Mouse (Mus musculus) A20 (cell line): ENCODE results near the gene Rrp8.

ENCODE experiments used
- DNase-seq: peaks from one replicate; pipeline ENCODE4 v3.0.0-alpha.2; 2011; ENCODE audit warnings: low read depth, low spot score

The Rrp8 gene

GRCm38 (mm10) chr7:105736911-105737521 is at the start of gene Rrp8:
Rrp8 (minus strand) TSS chr7:105737385.
- no peak for DNase-seq

GRCm38 (mm10) chr7:105786506-105787284 is 49.5 kb upstream of the Rrp8 start:
- no peak for DNase-seq

- DNase-seq, result no peak
These were observed 47.4 kb upstream of the Rrp8 start for GRCm38 (mm10) chr7:105784556-105784955.

- no peak for DNase-seq
These were observed 46.7 kb upstream of the Rrp8 start for GRCm38 (mm10) chr7:105783861-105784260.

GRCm38 (mm10) chr7:105778553-105779265 is 41.5 kb upstream of the Rrp8 start:
- peak; percentile 44 for DNase-seq

GRCm38 (mm10) chr7:105777797-105778552 is 40.8 kb upstream of the Rrp8 start:
- DNase-seq, result no peak

- DNase-seq, result no peak
These were observed 40.1 kb upstream of the Rrp8 start for GRCm38 (mm10) chr7:105777316-105777715.

- no peak for DNase-seq
These were observed 38.8 kb upstream of the Rrp8 start for GRCm38 (mm10) chr7:105776026-105776425.

- no peak for DNase-seq
These were observed 37.5 kb upstream of the Rrp8 start for GRCm38 (mm10) chr7:105774661-105775060.

GRCm38 (mm10) chr7:105773041-105773440 is 35.9 kb upstream of the Rrp8 start:
- DNase-seq, result no peak

- no peak for DNase-seq
These were observed 35.1 kb upstream of the Rrp8 start for GRCm38 (mm10) chr7:105772331-105772730.

GRCm38 (mm10) chr7:105769959-105770358 is 32.8 kb upstream of the Rrp8 start:
- DNase-seq, result no peak

GRCm38 (mm10) chr7:105767729-105768165 is 30.6 kb upstream of the Rrp8 start:
- DNase-seq, result no peak

GRCm38 (mm10) chr7:105764331-105764730 is 27.1 kb upstream of the Rrp8 start:
- DNase-seq, result no peak

GRCm38 (mm10) chr7:105762517-105763270 is 25.5 kb upstream of the Rrp8 start:
- DNase-seq, result no peak

GRCm38 (mm10) chr7:105761813-105762484 is 24.8 kb upstream of the Rrp8 start:
- DNase-seq, result no peak

- DNase-seq, result no peak
These were observed 16.1 kb upstream of the Rrp8 start for GRCm38 (mm10) chr7:105753281-105753680.

GRCm38 (mm10) chr7:105752716-105753115 is 15.5 kb upstream of the Rrp8 start:
- no peak for DNase-seq

- peak; percentile 92 for DNase-seq
These were observed 14.6 kb upstream of the Rrp8 start, which contains the start of gene Tpp1 for GRCm38 (mm10) chr7:105751491-105752433. Tpp1 (minus strand) TSS chr7:105752235.
